Mouse (Mus musculus): Measurements from ENCODE around the gene Cdk5rap1. TPM values are rescaled to one million over a fixed set of nuclear protein-coding genes. Genes with fewer than 3 reads are reported as not detected.
"Not testable (repeated sequence)": the region's sequence is repeated elsewhere in the genome, so short reads cannot be mapped to it uniquely, and the experiment has no call there.

The Cdk5rap1 gene
- polyA plus RNA-seq, 1 experiment from 2014 or later = 18.3 TPM

- no peak overlapping the region for H3K9ac ChIP-seq (ENCODE audit: low read depth, low read length)
- 17% methylated on average over 1 of the region's 1 CpGs for WGBS (ENCODE audit: insufficient replicate concordance)
- H3K4me1 ChIP-seq (ENCODE audit: control insufficient read depth, insufficient read depth, low read length) = 0 out of 2 replicates have a peak, but pooled peaks cover 2% of the 10 kb centered on the region
- H3K36me3 ChIP-seq (ENCODE audit: control insufficient read depth, insufficient read depth, low read length) = no peaks in the 10 kb centered on the region
- H3K4me2 ChIP-seq = no peak overlapping the region
- H3K27me3 ChIP-seq (ENCODE audit: control insufficient read depth, insufficient read depth, low read length) = no peaks in the 10 kb centered on the region
- no peaks in the 10 kb centered on the region for H3K9me3 ChIP-seq (replicated peaks; ENCODE audit: control insufficient read depth, low read length)
- H3K27ac ChIP-seq (ENCODE audit: low read depth, low read length) = no peak overlapping the region
- ATAC-seq (replicated peaks; ENCODE audit: insufficient number of reproducible peaks, low FRiP score, low TSS enrichment) = no peak; the same call in 1 of the 2 replicates
- H3K4me3 ChIP-seq (ENCODE audit: low read depth, low read length) = no peak overlapping the region
These were observed 72.3 kb downstream of the Cdk5rap1 start for GRCm38 (mm10) chr2:154300496-154300895.

- WGBS (ENCODE audit: insufficient replicate concordance) = 5% methylated on average over 10 of the region's 10 CpGs
These were observed 78.1 kb downstream of the Cdk5rap1 start for GRCm38 (mm10) chr2:154294746-154295145.

GRCm38 (mm10) chr2:154292833-154293232, 80.0 kb downstream of the Cdk5rap1 start:
- Histone ChIP-seq H3K4me2 (no peak overlapping the region), H3K27ac (ENCODE audit: low read depth, low read length) (no peak overlapping the region), H3K9ac (ENCODE audit: low read depth, low read length) (no peak overlapping the region), H3K4me3 (ENCODE audit: low read depth, low read length) (no peak overlapping the region), H3K27me3 (ENCODE audit: control insufficient read depth, insufficient read depth, low read length) (no peaks in the 10 kb centered on the region), H3K9me3 (replicated peaks; ENCODE audit: control insufficient read depth, low read length) (no peaks in the 10 kb centered on the region), H3K4me1 (ENCODE audit: control insufficient read depth, insufficient read depth, low read length) (no peaks in the 10 kb centered on the region), H3K36me3 (ENCODE audit: control insufficient read depth, insufficient read depth, low read length) (no peaks in the 10 kb centered on the region)
- ATAC-seq (replicated peaks; ENCODE audit: insufficient number of reproducible peaks, low FRiP score, low TSS enrichment) = no peak
- 81% methylated on average over 1 of the region's 1 CpGs for WGBS (ENCODE audit: insufficient replicate concordance)

More at GRCm38 (mm10) chr2:154294746-154295145, 78.1 kb downstream of the Cdk5rap1 start:
- not testable (repeated sequence) for H3K27ac ChIP-seq (ENCODE audit: low read depth, low read length); H3K4me1 ChIP-seq (ENCODE audit: control insufficient read depth, insufficient read depth, low read length); H3K36me3 ChIP-seq (ENCODE audit: control insufficient read depth, insufficient read depth, low read length); H3K4me3 ChIP-seq (ENCODE audit: low read depth, low read length); ATAC-seq (replicated peaks; ENCODE audit: insufficient number of reproducible peaks, low FRiP score, low TSS enrichment); H3K27me3 ChIP-seq (ENCODE audit: control insufficient read depth, insufficient read depth, low read length); H3K9me3 ChIP-seq (replicated peaks; ENCODE audit: control insufficient read depth, low read length); H3K9ac ChIP-seq (ENCODE audit: low read depth, low read length)
- H3K4me2 ChIP-seq = peak overlapping the region; percentile 24; the same call in 1 of the 2 replicates

GRCm38 (mm10) chr2:154291866-154292265, 80.9 kb downstream of the Cdk5rap1 start:
- ATAC-seq (replicated peaks; ENCODE audit: insufficient number of reproducible peaks, low FRiP score, low TSS enrichment); H3K27me3 ChIP-seq (ENCODE audit: control insufficient read depth, insufficient read depth, low read length); H3K9ac ChIP-seq (ENCODE audit: low read depth, low read length); H3K4me1 ChIP-seq (ENCODE audit: control insufficient read depth, insufficient read depth, low read length); H3K36me3 ChIP-seq (ENCODE audit: control insufficient read depth, insufficient read depth, low read length); H3K9me3 ChIP-seq (replicated peaks; ENCODE audit: control insufficient read depth, low read length); H3K4me2 ChIP-seq; H3K27ac ChIP-seq (ENCODE audit: low read depth, low read length); H3K4me3 ChIP-seq (ENCODE audit: low read depth, low read length): not testable (repeated sequence)
- 81% methylated on average over 3 of the region's 3 CpGs for WGBS (ENCODE audit: insufficient replicate concordance)

Other genes starting within 250 kb of the Cdk5rap1 start
- not detected in 2 replicates for gene Bpifa3, start 242.7 kb downstream of the Cdk5rap1 start, polyA plus RNA-seq (2014; fragmentation: Nextera tagmentation; extraction: Ambion mirVana)
- gene Bpifa1, start 230.1 kb downstream of the Cdk5rap1 start, polyA plus RNA-seq (2014; fragmentation: Nextera tagmentation; extraction: Ambion mirVana) = not detected in 2 replicates
- gene Bpifa5, start 210.4 kb downstream of the Cdk5rap1 start, polyA plus RNA-seq (2014; fragmentation: Nextera tagmentation; extraction: Ambion mirVana) = not detected in 2 replicates
- gene Bpifb1, start 182.2 kb downstream of the Cdk5rap1 start, polyA plus RNA-seq (2014; fragmentation: Nextera tagmentation; extraction: Ambion mirVana) = 0.13 and 0.27 TPM in 2 replicates
- gene Bpifb5, start 149.3 kb downstream of the Cdk5rap1 start, polyA plus RNA-seq (2014; fragmentation: Nextera tagmentation; extraction: Ambion mirVana) = 0.35 and 0.40 TPM in 2 replicates
- gene Bpifb9a, start 115.2 kb downstream of the Cdk5rap1 start, polyA plus RNA-seq (2014; fragmentation: Nextera tagmentation; extraction: Ambion mirVana) = not detected in 2 replicates
- gene Bpifb9b, start 65.8 kb downstream of the Cdk5rap1 start, polyA plus RNA-seq (2014; fragmentation: Nextera tagmentation; extraction: Ambion mirVana) = not detected in 2 replicates
- 14.6 and 22.2 TPM in 2 replicates for gene Snta1, start 35.1 kb upstream of the Cdk5rap1 start, polyA plus RNA-seq (2014; fragmentation: Nextera tagmentation; extraction: Ambion mirVana)
- gene Cbfa2t2, start 63.5 kb upstream of the Cdk5rap1 start, polyA plus RNA-seq (2014; fragmentation: Nextera tagmentation; extraction: Ambion mirVana) = 31.2 and 34.0 TPM in 2 replicates
- 0.89 and 1.4 TPM in 2 replicates for gene 1700003F12Rik, start 174.1 kb upstream of the Cdk5rap1 start, polyA plus RNA-seq (2014; fragmentation: Nextera tagmentation; extraction: Ambion mirVana)
- not detected in 2 replicates for gene Actl10, start 178.8 kb upstream of the Cdk5rap1 start, polyA plus RNA-seq (2014; fragmentation: Nextera tagmentation; extraction: Ambion mirVana)
- 1.2 and 1.4 TPM in 2 replicates for gene Necab3, start 185.9 kb upstream of the Cdk5rap1 start, polyA plus RNA-seq (2014; fragmentation: Nextera tagmentation; extraction: Ambion mirVana)
- gene E2f1, start 196.9 kb upstream of the Cdk5rap1 start, polyA plus RNA-seq (2014; fragmentation: Nextera tagmentation; extraction: Ambion mirVana) = 6.5 and 7.8 TPM in 2 replicates
- gene Pxmp4, start 230.7 kb upstream of the Cdk5rap1 start, polyA plus RNA-seq (2014; fragmentation: Nextera tagmentation; extraction: Ambion mirVana) = 21.4 and 23.5 TPM in 2 replicates
- gene Zfp341, start 240.3 kb upstream of the Cdk5rap1 start, polyA plus RNA-seq (2014; fragmentation: Nextera tagmentation; extraction: Ambion mirVana) = 0.77 and 0.93 TPM in 2 replicates
- gene 4930519P11Rik, start 240.4 kb upstream of the Cdk5rap1 start, polyA plus RNA-seq (2014; fragmentation: Nextera tagmentation; extraction: Ambion mirVana) = 0.72 TPM in 1 of 2 replicates, not detected in the other

All from heart, embryonic 11.5 days (tissue).